Mouse (Mus musculus) CD4-positive, CD25-positive, alpha-beta regulatory T cell (primary cell): Measurements from ENCODE around the gene Gm13288. TPM values are rescaled to one million over a fixed set of nuclear protein-coding genes. Genes with fewer than 3 reads are reported as not detected.

Experiments
- polyA plus RNA-seq: library from polyadenylated mRNA; unstranded; fragments of 100-300 nt; shearing (Covaris generic); gene quantifications from one replicate; pipeline ENCODE4 v1.2.1, GENCODE M21; 2017

The Gm13288 gene
- not detected for polyA plus RNA-seq

DNA sequence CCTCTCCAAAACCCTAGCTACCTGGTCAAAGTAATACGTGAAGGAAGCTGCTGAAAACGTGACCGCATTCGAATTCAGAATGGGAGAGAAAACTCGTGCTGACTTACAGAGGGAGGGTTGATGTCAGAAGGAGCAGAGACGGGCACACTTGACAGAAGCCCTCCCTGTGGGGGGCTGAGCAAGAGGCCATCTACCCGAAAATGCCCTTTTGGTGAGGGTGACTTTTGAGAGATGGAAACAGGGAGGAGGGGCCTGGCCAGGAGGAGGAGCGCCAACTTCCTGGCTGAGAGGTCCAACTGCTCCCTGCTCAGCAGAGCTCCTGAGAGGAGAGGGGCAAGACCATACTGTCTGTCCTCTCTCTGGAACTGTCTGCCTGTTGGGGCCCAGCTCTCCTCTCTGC lies at the start of gene Gm13288:
TSS of gene Gm13288 (plus strand) at position 301 of the 400 bp plus-strand sequence.

DNA sequence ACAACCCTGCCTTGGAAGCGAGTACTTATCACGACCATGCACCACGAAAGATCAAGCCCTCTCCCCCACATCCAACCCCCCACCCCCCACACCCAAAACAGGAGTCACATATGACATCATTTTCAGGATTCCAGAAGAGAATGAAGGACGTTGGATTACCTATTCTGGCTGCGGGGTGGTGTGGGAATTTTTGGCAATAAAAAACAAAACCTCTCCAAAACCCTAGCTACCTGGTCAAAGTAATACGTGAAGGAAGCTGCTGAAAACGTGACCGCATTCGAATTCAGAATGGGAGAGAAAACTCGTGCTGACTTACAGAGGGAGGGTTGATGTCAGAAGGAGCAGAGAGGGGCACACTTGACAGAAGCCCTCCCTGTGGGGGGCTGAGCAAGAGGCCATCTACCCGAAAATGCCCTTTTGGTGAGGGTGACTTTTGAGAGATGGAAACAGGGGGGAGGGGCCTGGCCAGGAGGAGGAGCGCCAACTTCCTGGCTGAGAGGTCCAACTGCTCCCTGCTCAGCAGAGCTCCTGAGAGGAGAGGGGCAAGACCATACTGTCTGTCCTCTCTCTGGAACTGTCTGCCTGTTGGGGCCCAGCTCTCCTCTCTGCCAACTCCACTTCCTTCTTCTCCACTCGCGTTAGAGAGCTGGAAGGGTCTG lies 45.6 kb upstream of the Gm13288 start, which contains the start of gene Gm13283:
TSS of gene Gm13283 (plus strand) at position 510 of the 659 bp plus-strand sequence.

DNA sequence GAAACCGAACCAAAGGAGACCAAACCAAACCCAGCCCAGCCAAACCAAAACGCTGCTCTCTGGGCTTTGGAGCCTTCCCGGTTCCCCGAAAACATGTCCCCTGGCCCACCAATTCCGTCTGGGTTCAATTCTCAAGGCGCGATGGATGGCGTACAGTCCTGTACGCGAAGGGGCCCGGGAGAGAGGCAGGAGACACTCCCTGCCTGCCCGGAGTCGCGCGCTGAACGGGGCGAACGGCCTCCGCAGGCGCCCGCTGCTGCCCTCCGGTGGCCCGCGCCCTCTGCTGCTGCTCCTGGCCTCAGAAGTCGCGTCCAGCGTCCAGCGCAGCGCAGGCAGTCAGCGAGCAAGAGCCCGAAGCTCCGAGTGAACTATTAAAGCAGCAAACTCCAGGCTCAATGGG lies 31.8 kb upstream of the Gm13288 start, which contains the start of gene Gm13290:
TSS of gene Gm13290 (plus strand) at position 301 of the 400 bp plus-strand sequence.

DNA sequence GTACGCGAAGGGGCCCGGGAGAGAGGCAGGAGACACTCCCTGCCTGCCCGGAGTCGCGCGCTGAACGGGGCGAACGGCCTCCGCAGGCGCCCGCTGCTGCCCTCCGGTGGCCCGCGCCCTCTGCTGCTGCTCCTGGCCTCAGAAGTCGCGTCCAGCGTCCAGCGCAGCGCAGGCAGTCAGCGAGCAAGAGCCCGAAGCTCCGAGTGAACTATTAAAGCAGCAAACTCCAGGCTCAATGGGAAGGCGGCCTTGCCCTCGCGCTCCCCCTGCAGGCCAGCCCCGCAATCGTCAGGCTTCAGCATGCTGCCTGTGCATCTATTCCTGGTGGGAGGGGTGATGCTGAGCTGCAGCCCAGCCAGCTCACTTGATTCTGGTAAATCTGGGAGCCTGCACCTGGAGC lies 28.7 kb upstream of the Gm13288 start, which contains the start of gene Gm13289:
TSS of gene Gm13289 (plus strand) at position 301 of the 400 bp plus-strand sequence.

DNA sequence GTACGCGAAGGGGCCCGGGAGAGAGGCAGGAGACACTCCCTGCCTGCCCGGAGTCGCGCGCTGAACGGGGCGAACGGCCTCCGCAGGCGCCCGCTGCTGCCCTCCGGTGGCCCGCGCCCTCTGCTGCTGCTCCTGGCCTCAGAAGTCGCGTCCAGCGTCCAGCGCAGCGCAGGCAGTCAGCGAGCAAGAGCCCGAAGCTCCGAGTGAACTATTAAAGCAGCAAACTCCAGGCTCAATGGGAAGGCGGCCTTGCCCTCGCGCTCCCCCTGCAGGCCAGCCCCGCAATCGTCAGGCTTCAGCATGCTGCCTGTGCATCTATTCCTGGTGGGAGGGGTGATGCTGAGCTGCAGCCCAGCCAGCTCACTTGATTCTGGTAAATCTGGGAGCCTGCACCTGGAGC lies 25.8 kb upstream of the Gm13288 start, which contains the start of gene Gm13272:
TSS of gene Gm13272 (plus strand) at position 301 of the 400 bp plus-strand sequence.

DNA sequence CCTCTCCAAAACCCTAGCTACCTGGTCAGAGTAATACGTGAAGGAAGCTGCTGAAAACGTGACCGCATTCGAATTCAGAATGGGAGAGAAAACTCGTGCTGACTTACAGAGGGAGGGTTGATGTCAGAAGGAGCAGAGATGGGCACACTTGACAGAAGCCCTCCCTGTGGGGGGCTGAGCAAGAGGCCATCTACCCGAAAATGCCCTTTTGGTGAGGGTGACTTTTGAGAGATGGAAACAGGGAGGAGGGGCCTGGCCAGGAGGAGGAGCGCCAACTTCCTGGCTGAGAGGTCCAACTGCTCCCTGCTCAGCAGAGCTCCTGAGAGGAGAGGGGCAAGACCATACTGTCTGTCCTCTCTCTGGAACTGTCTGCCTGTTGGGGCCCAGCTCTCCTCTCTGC lies 23.5 kb upstream of the Gm13288 start, which contains the start of gene Ifnz:
TSS of gene Ifnz (plus strand) at position 301 of the 400 bp plus-strand sequence.

DNA sequence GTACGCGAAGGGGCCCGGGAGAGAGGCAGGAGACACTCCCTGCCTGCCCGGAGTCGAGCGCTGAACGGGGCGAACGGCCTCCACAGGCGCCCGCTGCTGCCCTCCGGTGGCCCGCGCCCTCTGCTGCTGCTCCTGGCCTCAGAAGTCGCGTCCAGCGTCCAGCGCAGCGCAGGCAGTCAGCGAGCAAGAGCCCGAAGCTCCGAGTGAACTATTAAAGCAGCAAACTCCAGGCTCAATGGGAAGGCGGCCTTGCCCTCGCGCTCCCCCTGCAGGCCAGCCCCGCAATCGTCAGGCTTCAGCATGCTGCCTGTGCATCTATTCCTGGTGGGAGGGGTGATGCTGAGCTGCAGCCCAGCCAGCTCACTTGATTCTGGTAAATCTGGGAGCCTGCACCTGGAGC lies 19.9 kb upstream of the Gm13288 start, which contains the start of gene Gm13276:
TSS of gene Gm13276 (plus strand) at position 301 of the 400 bp plus-strand sequence.

DNA sequence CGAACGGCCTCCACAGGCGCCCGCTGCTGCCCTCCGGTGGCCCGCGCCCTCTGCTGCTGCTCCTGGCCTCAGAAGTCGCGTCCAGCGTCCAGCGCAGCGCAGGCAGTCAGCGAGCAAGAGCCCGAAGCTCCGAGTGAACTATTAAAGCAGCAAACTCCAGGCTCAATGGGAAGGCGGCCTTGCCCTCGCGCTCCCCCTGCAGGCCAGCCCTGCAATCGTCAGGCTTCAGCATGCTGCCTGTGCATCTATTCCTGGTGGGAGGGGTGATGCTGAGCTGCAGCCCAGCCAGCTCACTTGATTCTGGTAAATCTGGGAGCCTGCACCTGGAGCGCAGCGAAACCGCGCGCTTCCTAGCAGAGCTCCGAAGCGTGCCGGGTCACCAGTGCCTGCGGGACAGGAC lies 16.9 kb upstream of the Gm13288 start, which contains the start of gene Gm13277:
TSS of gene Gm13277 (plus strand) at position 231 of the 400 bp plus-strand sequence.

DNA sequence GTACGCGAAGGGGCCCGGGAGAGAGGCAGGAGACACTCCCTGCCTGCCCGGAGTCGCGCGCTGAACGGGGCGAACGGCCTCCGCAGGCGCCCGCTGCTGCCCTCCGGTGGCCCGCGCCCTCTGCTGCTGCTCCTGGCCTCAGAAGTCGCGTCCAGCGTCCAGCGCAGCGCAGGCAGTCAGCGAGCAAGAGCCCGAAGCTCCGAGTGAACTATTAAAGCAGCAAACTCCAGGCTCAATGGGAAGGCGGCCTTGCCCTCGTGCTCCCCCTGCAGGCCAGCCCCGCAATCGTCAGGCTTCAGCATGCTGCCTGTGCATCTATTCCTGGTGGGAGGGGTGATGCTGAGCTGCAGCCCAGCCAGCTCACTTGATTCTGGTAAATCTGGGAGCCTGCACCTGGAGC lies 14.1 kb upstream of the Gm13288 start, which contains the start of gene Gm13278:
TSS of gene Gm13278 (plus strand) at position 301 of the 400 bp plus-strand sequence.

DNA sequence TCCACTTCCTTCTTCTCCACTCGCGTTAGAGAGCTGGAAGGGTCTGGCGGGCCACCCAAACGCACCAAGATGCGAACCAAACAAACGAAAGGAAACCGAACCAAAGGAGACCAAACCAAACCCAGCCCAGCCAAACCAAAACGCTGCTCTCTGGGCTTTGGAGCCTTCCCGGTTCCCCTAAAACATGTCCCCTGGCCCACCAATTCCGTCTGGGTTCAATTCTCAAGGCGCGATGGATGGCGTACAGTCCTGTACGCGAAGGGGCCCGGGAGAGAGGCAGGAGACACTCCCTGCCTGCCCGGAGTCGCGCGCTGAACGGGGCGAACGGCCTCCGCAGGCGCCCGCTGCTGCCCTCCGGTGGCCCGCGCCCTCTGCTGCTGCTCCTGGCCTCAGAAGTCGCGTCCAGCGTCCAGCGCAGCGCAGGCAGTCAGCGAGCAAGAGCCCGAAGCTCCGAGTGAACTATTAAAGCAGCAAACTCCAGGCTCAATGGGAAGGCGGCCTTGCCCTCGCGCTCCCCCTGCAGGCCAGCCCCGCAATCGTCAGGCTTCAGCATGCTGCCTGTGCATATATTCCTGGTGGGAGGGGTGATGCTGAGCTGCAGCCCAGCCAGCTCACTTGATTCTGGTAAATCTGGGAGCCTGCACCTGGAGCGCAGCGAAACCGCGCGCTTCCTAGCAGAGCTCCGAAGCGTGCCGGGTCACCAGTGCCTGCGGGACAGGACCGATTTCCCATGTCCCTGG lies 11.2 kb upstream of the Gm13288 start, which contains the start of gene Gm13275:
TSS of gene Gm13275 (plus strand) at position 552 of the 740 bp plus-strand sequence.

DNA sequence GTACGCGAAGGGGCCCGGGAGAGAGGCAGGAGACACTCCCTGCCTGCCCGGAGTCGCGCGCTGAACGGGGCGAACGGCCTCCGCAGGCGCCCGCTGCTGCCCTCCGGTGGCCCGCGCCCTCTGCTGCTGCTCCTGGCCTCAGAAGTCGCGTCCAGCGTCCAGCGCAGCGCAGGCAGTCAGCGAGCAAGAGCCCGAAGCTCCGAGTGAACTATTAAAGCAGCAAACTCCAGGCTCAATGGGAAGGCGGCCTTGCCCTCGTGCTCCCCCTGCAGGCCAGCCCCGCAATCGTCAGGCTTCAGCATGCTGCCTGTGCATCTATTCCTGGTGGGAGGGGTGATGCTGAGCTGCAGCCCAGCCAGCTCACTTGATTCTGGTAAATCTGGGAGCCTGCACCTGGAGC lies 8.2 kb upstream of the Gm13288 start, which contains the start of gene Gm13279:
TSS of gene Gm13279 (plus strand) at position 301 of the 400 bp plus-strand sequence.

DNA sequence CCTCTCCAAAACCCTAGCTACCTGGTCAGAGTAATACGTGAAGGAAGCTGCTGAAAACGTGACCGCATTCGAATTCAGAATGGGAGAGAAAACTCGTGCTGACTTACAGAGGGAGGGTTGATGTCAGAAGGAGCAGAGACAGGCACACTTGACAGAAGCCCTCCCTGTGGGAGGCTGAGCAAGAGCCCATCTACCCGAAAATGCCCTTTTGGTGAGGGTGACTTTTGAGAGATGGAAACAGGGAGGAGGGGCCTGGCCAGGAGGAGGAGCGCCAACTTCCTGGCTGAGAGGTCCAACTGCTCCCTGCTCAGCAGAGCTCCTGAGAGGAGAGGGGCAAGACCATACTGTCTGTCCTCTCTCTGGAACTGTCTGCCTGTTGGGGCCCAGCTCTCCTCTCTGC lies 6.0 kb upstream of the Gm13288 start, which contains the start of gene Gm13285:
TSS of gene Gm13285 (plus strand) at position 301 of the 400 bp plus-strand sequence.

DNA sequence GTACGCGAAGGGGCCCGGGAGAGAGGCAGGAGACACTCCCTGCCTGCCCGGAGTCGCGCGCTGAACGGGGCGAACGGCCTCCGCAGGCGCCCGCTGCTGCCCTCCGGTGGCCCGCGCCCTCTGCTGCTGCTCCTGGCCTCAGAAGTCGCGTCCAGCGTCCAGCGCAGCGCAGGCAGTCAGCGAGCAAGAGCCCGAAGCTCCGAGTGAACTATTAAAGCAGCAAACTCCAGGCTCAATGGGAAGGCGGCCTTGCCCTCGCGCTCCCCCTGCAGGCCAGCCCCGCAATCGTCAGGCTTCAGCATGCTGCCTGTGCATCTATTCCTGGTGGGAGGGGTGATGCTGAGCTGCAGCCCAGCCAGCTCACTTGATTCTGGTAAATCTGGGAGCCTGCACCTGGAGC lies 2.4 kb upstream of the Gm13288 start, which contains the start of gene Gm13287:
TSS of gene Gm13287 (plus strand) at position 301 of the 400 bp plus-strand sequence.

DNA sequence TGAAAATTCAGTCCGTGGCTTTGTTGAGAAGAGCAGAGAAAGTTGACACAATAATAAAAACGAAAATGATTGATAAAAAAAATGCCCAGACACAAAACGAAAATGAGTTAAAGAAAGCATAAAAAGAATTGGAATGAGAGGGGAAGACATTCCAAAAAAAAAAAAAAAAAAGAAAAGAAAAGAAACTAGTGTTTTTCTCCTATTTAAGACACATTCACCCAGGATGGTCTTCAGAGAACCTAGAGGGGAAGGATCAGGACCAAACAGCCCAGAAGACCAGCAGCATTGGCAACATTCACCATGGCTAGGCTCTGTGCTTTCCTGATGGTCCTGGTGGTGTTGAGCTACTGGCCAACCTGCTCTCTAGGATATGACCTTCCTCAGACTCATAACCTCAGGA lies 10.6 kb downstream of the Gm13288 start, which contains the start of gene Ifna7:
TSS of gene Ifna7 (plus strand) at position 301 of the 400 bp plus-strand sequence.

DNA sequence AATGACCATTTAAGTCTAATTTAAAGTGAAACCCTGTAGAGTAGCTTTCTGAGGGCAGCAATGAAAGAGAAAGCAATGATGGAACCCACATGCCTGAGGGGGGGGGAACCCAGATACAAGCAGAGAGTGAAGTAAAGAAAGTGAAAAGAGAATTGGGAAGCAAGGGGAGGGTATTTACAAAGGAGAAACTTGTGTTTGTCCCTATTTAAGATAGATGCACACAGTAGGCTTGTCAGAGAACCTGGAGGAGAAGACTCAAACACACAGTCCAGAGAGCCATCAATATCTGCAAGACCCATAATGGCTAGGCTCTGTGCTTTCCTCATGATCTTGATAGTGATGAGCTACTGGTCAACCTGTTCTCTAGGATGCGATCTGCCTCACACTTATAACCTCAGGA lies 14.3 kb downstream of the Gm13288 start, which contains the start of gene Ifna11:
TSS of gene Ifna11 (plus strand) at position 301 of the 400 bp plus-strand sequence.

DNA sequence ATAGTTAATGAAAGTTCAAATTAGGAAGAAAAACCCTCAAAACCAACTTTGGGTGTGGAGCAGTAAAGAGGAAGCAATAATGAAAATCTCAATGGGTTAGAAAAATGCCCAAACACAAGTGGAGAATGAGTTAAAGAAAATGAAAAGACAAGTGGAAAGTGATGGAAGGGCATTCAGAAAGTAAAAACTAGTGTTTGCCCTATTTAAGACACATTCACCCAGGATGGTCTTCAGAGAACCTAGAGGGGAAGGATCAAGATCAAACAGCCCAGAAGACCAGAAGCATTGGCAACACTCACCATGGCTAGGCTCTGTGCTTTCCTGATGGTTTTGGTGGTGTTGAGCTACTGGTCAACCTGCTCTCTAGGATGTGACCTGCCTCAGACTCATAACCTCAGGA lies 21.8 kb downstream of the Gm13288 start, which contains the start of gene Ifna6:
TSS of gene Ifna6 (plus strand) at position 301 of the 400 bp plus-strand sequence.

DNA sequence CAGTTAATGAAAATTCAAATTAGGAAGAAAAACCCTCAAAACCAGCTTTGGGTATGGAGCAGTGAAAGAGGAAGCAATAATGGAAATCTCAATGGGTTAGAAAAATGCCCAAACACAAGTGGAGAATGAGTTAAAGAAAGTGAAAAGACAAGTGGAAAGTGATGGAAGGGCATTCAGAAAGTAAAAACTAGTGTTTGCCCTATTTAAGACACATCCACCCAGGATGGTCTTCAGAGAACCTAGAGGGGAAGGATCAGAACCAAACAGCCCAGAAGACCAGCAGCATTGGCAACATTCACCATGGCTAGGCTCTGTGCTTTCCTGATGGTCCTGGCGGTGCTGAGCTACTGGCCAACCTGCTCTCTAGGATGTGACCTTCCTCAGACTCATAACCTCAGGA lies 29.9 kb downstream of the Gm13288 start, which contains the start of gene Ifna5:
TSS of gene Ifna5 (plus strand) at position 301 of the 400 bp plus-strand sequence.

DNA sequence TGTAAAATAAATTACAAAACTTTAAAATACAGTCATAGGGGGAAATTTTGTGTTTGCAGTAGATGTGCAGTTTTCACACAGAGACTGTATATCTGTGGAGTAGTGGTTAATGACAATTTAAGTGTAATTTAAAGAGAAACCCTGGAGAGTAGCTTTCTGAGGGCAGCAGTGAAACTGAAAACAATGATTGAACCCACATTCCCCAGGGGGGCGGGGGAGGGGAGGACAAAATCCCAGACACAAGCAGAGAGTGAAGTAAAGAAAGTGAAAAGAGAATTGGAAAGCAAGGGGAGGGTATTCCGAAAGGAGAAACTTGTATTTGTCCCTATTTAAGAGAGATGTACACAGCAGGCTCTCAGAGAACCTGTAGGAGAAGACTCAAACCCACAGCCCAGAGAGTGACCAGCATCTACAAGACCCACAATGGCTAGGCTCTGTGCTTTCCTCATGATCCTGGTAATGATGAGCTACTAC lies 36.1 kb downstream of the Gm13288 start, which contains the start of gene Ifna4:
TSS of gene Ifna4 (plus strand) at position 424 of the 474 bp plus-strand sequence.

DNA sequence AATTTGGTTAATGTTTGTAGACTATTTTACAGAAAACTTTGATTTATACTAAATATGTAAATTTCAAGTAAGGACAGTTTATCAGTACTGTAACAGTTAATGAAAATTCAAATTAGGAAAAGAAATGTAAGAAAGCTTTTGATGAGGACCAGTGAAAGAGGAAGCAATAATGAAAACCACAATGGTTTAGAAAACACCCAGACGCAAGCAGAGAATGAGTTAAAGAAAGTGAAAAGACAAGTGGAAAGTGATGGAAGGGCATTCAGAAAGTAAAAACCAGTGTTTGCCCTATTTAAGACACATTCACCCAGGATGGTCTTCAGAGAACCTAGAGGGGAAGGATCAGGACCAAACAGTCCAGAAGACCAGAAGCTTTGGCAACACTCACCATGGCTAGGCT lies 44.4 kb downstream of the Gm13288 start, which contains the start of gene Ifna1:
TSS of gene Ifna1 (plus strand) at position 390 of the 400 bp plus-strand sequence.

